Mouse (Mus musculus) stomach, postnatal 0 days (tissue): ENCODE results near the gene 1700069L16Rik. TPM values are rescaled to one million over a fixed set of nuclear protein-coding genes. Genes with fewer than 3 reads are reported as not detected.

ENCODE experiments used
- ATAC-seq: fragments of 200-750 bp; cut with Nextera tagmentation; 2 replicates; pipeline ENCODE4 v1.8.0; 2017; ENCODE audit not compliant: low FRiP score, low TSS enrichment
- DNase-seq: peaks from one replicate; pipeline ENCODE4 v3.0.0-alpha.2; 2016; ENCODE audit warnings: low spot score
- H3K27ac ChIP-seq: fragments of 300-500 bp; sonication (generic); replicated peaks from 2 replicates; pipeline ENCODE4 v1.5.1; 2014; ENCODE audit warnings: mild to moderate bottlenecking, control low read depth
- H3K27me3 ChIP-seq: fragments of 300-500 bp; sonication (generic); 2 replicates; pipeline ENCODE4 v1.6.1; 2014; ENCODE audit warnings: low read length; ENCODE audit not compliant: control insufficient read depth, insufficient read depth
- H3K36me3 ChIP-seq: fragments of 300-500 bp; sonication (generic); 2 replicates; pipeline ENCODE4 v1.6.1; 2014; ENCODE audit warnings: low read length, mixed read lengths; ENCODE audit not compliant: control insufficient read depth, insufficient read depth
- H3K4me1 ChIP-seq: fragments of 300-500 bp; sonication (generic); replicated peaks from 2 replicates; pipeline ENCODE4 v1.6.1; 2014; ENCODE audit warnings: antibody characterized with exemption; ENCODE audit not compliant: control insufficient read depth, insufficient read depth
- H3K4me2 ChIP-seq: fragments of 300-500 bp; sonication (generic); replicated peaks from 2 replicates; pipeline ENCODE4 v1.6.1; 2014; ENCODE audit warnings: low read depth, mild to moderate bottlenecking, control low read depth, moderate library complexity
- H3K4me3 ChIP-seq: fragments of 300-500 bp; sonication (generic); 2 replicates; pipeline ENCODE4 v1.5.1; 2014; ENCODE audit warnings: low read depth, low read length, control low read depth
- H3K9ac ChIP-seq: fragments of 300-500 bp; sonication (generic); 2 replicates; pipeline ENCODE4 v1.6.1; 2014; ENCODE audit warnings: mild to moderate bottlenecking, low read length, control low read depth, mixed read lengths
- H3K9me3 ChIP-seq: fragments of 300-500 bp; sonication (generic); 2 replicates; pipeline ENCODE4 v1.6.1; 2016; ENCODE audit warnings: low read length; ENCODE audit not compliant: control insufficient read depth
- CTCF ChIP-seq: IDR thresholded peaks from 2 replicates; pipeline ENCODE4 v1.5.1; 2016; ENCODE audit warnings: antibody characterized with exemption, low read depth, mild to moderate bottlenecking, moderate library complexity
- EP300 ChIP-seq: optimal IDR thresholded peaks from 2 replicates; pipeline ENCODE3; 2016; ENCODE audit warnings: antibody characterized with exemption
- WGBS: fragments of 180-500 bp; shearing (Covaris S2); extraction: QIAGEN DNeasy Blood & Tissue Kit; methylation state at CpG from one replicate; pipeline ENCODE4 v1.1.7; 2014; 5-methylcytosine and 5-hydroxymethylcytosine counted together
- polyA plus RNA-seq: library from polyadenylated mRNA; unstranded; fragments of >200 nt; fragmentation: Nextera tagmentation; extraction: Ambion mirVana; gene quantifications from 2 replicates; pipeline ENCODE4 v1.2.1, GENCODE M21; 2015

Gene 1700069L16Rik
- polyA plus RNA-seq, 1 experiment from 2014 or later, result not detected

DNA sequence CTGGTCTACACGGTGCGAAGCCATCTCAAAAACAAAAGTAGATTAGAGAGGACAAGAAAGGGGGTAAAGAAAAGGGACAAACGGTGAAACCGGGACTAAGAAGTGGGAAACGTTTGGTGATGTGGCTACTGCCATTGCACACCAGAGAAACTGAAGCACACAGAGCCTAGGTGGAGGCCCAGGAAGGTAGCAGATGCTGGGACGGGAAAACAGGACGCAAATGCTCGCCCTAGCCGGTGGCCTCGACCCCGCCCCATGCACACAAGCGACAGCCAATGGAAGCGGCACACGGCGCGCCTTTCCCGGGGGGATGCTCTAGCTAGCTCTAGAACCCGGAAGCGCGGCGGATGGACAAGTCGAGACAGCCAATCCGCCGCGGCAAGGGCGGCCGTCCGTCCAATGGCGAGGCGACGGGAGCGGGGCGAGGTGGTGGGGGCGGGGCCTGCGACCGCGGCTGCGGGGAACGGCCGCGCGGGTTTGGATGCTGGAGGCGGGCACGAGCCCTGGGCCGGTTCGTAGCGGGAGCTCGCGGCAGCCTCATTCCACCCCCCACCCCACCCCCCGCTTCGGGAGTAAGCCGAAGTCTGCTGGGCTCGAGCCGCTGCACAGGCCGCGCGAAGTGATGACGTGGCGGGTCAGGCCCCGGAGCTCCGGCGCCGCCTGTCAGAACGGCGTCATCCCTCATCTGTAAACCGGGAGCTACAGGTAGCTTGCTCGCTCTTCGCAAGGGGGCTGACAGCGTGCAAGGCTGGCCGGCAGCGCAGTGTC lies 11.0 kb upstream of the 1700069L16Rik start, which contains the start of gene Ficd:
Gene Ficd (plus strand): TSS at position 459 of the 768 bp plus-strand sequence.
- no peaks in the 10 kb centered on the region for H3K4me1 ChIP-seq
- peak within 1 kb of the TSS; percentile 84 for H3K4me2 ChIP-seq
- peak within 1 kb of the TSS; percentile 79 for H3K9ac ChIP-seq
- no peaks in the 10 kb centered on the region for H3K27me3 ChIP-seq
- TF ChIP-seq CTCF, result no peak
- TF ChIP-seq EP300, result peak; percentile 71
- WGBS, result under 1% methylated on average over 56 of the region's 71 CpGs
- DNase-seq (peak; percentile 98), ATAC-seq (peak; percentile 98)
- H3K36me3 ChIP-seq, result peaks cover 8% of the 10 kb centered on the region; the same call in 1 of the 2 replicates
- H3K4me3 ChIP-seq, result peak within 1 kb of the TSS; percentile 69
- H3K27ac ChIP-seq, result peak within 1 kb of the TSS; percentile 98
- no peaks in the 10 kb centered on the region for H3K9me3 ChIP-seq

DNA sequence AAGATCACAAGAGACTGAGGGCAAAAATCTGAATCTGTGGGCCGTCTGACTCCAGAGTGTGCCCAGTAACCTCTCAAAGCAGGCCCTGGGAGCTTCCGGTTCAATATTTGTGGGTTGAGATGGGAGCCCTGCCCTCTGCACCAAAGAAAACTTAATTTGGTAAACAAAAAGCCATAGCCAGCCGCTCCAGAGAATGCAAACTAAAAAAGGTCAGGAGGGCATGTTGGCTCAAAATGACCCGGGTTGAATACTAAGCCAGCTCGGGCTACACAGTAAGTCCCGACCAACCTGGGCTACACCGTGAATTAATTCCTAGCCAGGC lies 10.4 kb upstream of the 1700069L16Rik start:
- peak overlapping the region; percentile 59 for H3K9ac ChIP-seq
- ATAC-seq, result peak; percentile 51
- 14% methylated on average over 7 of the region's 7 CpGs for WGBS

DNA sequence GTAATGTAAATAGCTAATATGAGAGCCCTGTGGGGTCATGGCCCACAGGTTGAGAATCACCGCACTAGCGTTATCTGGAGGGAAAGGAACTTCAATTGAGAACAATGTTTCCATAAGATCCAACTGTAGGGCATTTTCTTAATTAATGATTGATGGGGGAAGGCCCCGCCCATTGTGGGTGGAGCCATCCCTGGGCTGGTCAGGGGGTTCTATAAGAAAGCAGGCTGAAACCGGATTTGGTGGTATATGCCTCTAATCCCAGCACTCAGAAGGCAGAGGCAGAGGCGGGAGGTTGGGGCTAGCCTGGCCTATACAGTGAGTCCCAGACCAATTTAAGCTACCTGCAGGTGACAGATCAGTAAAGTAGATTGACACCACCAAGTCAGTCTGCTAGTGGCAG lies 9.8 kb upstream of the 1700069L16Rik start:
- ATAC-seq, result no peak
- H3K27me3 ChIP-seq, result no peaks in the 10 kb centered on the region
- H3K9me3 ChIP-seq, result no peaks in the 10 kb centered on the region
- DNase-seq, result no peak
- peaks cover 8% of the 10 kb centered on the region; the same call in 1 of the 2 replicates for H3K36me3 ChIP-seq
- TF ChIP-seq EP300, result no peak
- no peak for TF ChIP-seq CTCF
- no peak overlapping the region for H3K9ac ChIP-seq
- peak overlapping the region; percentile 98; the same call in 1 of the 2 replicates for H3K27ac ChIP-seq
- no peak overlapping the region for H3K4me2 ChIP-seq
- WGBS, result 52% methylated on average over 5 of the region's 5 CpGs
- no peak overlapping the region for H3K4me3 ChIP-seq
- H3K4me1 ChIP-seq, result no peaks in the 10 kb centered on the region

More for the DNA sequence above, 10.4 kb upstream of the 1700069L16Rik start:
- H3K4me3 ChIP-seq, result peak overlapping the region; percentile 69
- peak overlapping the region; percentile 98 for H3K27ac ChIP-seq
- peaks cover 8% of the 10 kb centered on the region; the same call in 1 of the 2 replicates for H3K36me3 ChIP-seq
- H3K4me2 ChIP-seq, result peak overlapping the region; percentile 60
- H3K27me3 ChIP-seq, result no peaks in the 10 kb centered on the region
- H3K9me3 ChIP-seq, result no peaks in the 10 kb centered on the region
- H3K4me1 ChIP-seq, result no peaks in the 10 kb centered on the region
- DNase-seq, result no peak
- TF ChIP-seq EP300 (no peak), CTCF (no peak)

DNA sequence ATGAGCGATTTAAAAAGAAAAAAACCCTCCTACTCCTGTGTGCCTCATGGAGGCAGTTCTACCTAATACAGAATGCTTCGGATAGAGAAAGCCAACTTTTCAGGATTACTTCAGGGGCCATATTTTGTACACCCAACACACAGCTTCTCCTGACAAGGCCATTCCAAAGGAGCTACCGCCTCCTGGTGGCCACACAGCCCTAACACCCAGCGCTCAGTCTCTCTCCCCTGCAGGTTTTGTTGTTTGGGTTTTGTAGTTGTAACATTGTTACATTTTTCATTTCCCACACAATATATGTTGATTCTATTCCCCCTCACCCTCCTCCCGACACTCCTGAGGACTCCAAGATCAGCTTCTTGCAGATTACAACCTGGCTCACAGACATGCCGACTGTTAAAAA lies 7.6 kb upstream of the 1700069L16Rik start:
- TF ChIP-seq EP300 (no peak), CTCF (peak; percentile 82)
- no peak for ATAC-seq
- no peak overlapping the region for H3K4me3 ChIP-seq
- no peaks in the 10 kb centered on the region for H3K9me3 ChIP-seq
- H3K27ac ChIP-seq, result no peak overlapping the region
- H3K4me2 ChIP-seq, result no peak overlapping the region
- H3K4me1 ChIP-seq, result no peaks in the 10 kb centered on the region
- H3K27me3 ChIP-seq, result no peaks in the 10 kb centered on the region
- 23% methylated on average over 6 of the region's 6 CpGs for WGBS
- no peak overlapping the region for H3K9ac ChIP-seq
- H3K36me3 ChIP-seq, result no peaks in the 10 kb centered on the region
- peak; percentile 54 for DNase-seq

DNA sequence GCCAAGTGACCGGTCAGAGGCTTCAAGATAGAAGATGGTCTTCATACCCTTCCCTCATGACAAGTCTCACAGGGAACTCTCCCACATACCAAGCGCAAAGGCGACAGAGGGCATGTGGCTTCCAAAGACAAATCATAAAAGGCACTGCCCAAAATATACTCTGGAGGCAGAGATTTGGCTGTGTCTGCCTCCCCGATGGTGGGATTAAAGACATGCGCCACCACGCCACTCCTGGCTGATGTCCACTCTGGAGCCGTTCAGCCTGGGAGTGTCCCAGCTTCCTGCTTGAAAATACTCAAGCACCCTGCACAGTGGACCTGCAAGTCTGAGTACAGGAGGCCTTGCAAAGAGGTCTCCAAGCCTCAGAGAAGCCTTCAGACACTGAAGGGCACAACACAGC lies 6.6 kb upstream of the 1700069L16Rik start:
- WGBS, result 83% methylated on average over 7 of the region's 7 CpGs
- no peak for DNase-seq

DNA sequence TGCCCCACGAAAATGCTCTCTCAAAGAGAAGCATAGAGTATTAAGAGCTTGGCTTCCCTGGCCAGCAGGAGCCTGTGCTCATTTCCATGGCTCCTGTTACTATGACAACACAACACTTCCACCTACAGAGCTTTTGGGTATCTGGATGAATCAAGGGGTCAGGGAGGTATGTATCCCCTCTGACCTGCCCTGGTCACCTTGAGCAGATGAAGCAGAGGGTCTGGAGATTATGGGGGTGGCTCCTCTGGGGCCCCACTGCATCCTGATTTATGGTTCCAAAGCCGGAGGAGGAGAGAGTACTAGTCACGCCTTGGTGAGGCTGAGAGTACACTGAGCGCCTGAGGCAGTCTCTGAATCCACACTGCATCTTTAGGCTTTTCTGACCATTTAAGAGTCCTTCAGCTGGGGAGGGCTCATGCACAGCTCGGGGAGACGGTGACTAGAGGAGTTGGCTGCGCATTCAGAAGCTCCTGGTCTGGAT lies 6.1 kb upstream of the 1700069L16Rik start:
- DNase-seq, result no peak
- TF ChIP-seq CTCF, result no peak
- TF ChIP-seq EP300, result no peak
- no peak overlapping the region for H3K27ac ChIP-seq
- no peaks in the 10 kb centered on the region for H3K9me3 ChIP-seq
- no peak overlapping the region for H3K4me2 ChIP-seq
- H3K27me3 ChIP-seq, result no peaks in the 10 kb centered on the region
- 63% methylated on average over 7 of the region's 7 CpGs for WGBS
- H3K4me3 ChIP-seq, result no peak overlapping the region
- H3K4me1 ChIP-seq, result no peaks in the 10 kb centered on the region
- ATAC-seq, result no peak
- no peaks in the 10 kb centered on the region for H3K36me3 ChIP-seq
- H3K9ac ChIP-seq, result no peak overlapping the region

More for the DNA sequence above, 6.6 kb upstream of the 1700069L16Rik start:
- ATAC-seq, result no peak
- Histone ChIP-seq H3K4me3 (no peak overlapping the region), H3K9ac (no peak overlapping the region), H3K27ac (no peak overlapping the region), H3K9me3 (no peaks in the 10 kb centered on the region), H3K4me1 (no peaks in the 10 kb centered on the region), H3K4me2 (no peak overlapping the region), H3K36me3 (no peaks in the 10 kb centered on the region), H3K27me3 (no peaks in the 10 kb centered on the region)
- TF ChIP-seq EP300, result no peak
- TF ChIP-seq CTCF, result no peak
